Mouse (Mus musculus): ENCODE results near the gene D6Wsu163e.

D6Wsu163e gene

GRCm38 (mm10) chr6:127005646-127006045, 65.9 kb downstream of the D6Wsu163e start:
- no peak for DNase-seq (ENCODE audit: low spot score in 2 of 2)

- no peak for DNase-seq (ENCODE audit: low spot score in 2 of 2)
Measured at GRCm38 (mm10) chr6:127006551-127006950, 66.8 kb downstream of the D6Wsu163e start.

DNA sequence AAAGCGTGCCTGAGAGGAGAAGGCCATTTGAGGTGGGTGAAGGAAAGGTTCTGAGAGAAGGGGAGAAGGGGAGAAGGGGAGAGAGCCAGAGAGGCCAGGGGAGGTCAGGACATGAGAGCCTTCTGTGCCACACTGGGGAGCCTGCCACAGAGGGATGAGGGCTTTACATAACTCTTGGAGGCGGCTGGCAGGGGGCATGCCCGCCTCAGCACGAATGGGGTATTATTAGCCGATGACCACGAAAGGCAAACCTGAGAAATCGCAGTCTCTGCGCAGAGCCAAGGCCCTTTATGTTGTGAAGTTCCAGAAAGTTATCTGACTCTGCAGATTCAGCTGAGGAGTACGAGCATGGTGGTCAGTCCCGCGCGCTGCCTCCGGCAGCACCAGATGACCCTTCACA, 70.3 kb downstream of the D6Wsu163e start:
- DNase-seq (ENCODE audit: low spot score in 2 of 2) = peak in 1 of 2 experiments; percentile 10

GRCm38 (mm10) chr6:127011947-127012535, 72.3 kb downstream of the D6Wsu163e start:
- DNase-seq (ENCODE audit: low spot score in 2 of 2) = peak in 1 of 2 experiments; percentile 18

- peak in 1 of 2 experiments; percentile 15 for DNase-seq (ENCODE audit: low spot score in 2 of 2)
Measured at GRCm38 (mm10) chr6:127014906-127015770, 75.4 kb downstream of the D6Wsu163e start, which contains the start of gene Fgf6. Gene Fgf6, plus strand, starts transcription at chr6:127015586.

DNA sequence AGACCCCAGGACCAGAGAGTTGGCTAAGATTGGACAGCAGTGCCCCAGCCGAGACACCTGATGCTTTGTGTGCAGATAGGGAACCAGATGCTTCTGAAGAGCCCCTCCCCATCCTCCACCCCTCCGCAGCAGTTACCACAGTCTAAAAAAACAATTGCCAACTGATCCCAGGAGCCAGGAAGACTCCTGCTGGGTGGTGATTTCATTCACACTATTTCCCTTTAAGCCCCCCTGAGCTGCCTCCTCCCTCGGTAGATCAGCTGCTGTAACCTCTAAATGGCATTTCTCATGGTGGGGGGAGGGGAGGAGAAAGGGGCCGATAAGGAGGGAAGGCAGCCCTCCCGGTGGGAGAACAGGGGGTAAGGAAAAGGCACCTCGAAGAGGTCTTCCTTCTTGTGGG, 79.5 kb downstream of the D6Wsu163e start:
- peak in 1 of 2 experiments; percentile 9 for DNase-seq (ENCODE audit: low spot score in 2 of 2)

- DNase-seq (ENCODE audit: low spot score in 2 of 2) = no peak
Measured at GRCm38 (mm10) chr6:127020431-127020830, 80.7 kb downstream of the D6Wsu163e start.

DNA sequence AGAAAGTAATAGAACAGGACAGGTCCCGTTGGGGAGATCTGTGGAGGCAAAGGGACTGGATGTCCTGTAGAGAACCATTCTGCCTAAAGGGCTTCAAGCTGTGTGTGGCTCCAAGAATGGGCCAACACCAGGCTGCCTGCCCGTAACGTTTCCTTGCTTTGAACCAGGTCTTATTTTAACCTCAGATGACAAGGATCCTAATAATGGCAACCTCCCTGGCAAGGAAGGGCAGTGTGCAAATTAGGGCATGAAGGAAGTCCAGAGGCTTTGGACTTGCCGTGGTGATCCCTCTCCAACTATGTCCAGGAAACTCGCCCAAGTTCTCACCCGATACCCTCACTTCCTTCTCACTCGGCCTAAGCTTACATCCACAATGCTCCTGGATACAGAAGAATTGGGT, 85.1 kb downstream of the D6Wsu163e start:
- no peak for DNase-seq (ENCODE audit: low spot score in 2 of 2)
